Mouse (Mus musculus) liver, postnatal 0 days (tissue): ENCODE measurements around the gene Stac.

Experiments
- CTCF ChIP-seq: sonication (generic); IDR thresholded peaks from 2 replicates; pipeline ENCODE4 v1.5.1; 2016; ENCODE audit warnings: antibody characterized with exemption, low read depth
- EP300 ChIP-seq: IDR thresholded peaks from 2 replicates; pipeline ENCODE4 v1.6.1; 2016; ENCODE audit warnings: antibody characterized with exemption, low read depth, mild to moderate bottlenecking

- TF ChIP-seq CTCF (no peak), EP300 (no peak)
These were observed 111.4 kb downstream of the Stac start for GRCm38 (mm10) chr9:111578784-111579183.
